Mouse (Mus musculus) hindbrain, embryonic 16.5 days (tissue): ENCODE results near the gene Rpl26. TPM values are rescaled to one million over a fixed set of nuclear protein-coding genes. Genes with fewer than 3 reads are reported as not detected.
A peak's percentile ranks its signal among the peaks of the same experiment; 100 is the strongest.

ENCODE experiments used
- ATAC-seq: fragments of 200-750 bp; cut with Nextera tagmentation; 2 replicates; pipeline ENCODE4 v1.8.0; 2017; ENCODE audit warnings: moderate TSS enrichment, moderate library complexity
- H3K27ac ChIP-seq: fragments of 300-500 bp; sonication (generic); 2 replicates; pipeline ENCODE4 v1.5.1; 2014; ENCODE audit warnings: low read depth, mild to moderate bottlenecking, control low read depth, low read length, moderate library complexity
- H3K27me3 ChIP-seq: fragments of 300-500 bp; sonication (generic); replicated peaks from 2 replicates; pipeline ENCODE4 v1.6.1; 2014; ENCODE audit warnings: low read length; ENCODE audit not compliant: control insufficient read depth, insufficient read depth
- H3K36me3 ChIP-seq: fragments of 300-500 bp; sonication (generic); 2 replicates; pipeline ENCODE4 v1.6.1; 2014; ENCODE audit warnings: mild to moderate bottlenecking, low read length, moderate library complexity, mixed read lengths; ENCODE audit not compliant: control insufficient read depth, insufficient read depth
- H3K4me1 ChIP-seq: fragments of 300-500 bp; sonication (generic); 2 replicates; pipeline ENCODE4 v1.6.1; 2014; ENCODE audit warnings: low read depth, low read length; ENCODE audit not compliant: control insufficient read depth, insufficient read depth
- H3K4me2 ChIP-seq: fragments of 300-500 bp; sonication (generic); 2 replicates; pipeline ENCODE4 v1.6.1; 2014; ENCODE audit warnings: mild to moderate bottlenecking, low read length, control low read depth, moderate library complexity
- H3K4me3 ChIP-seq: fragments of 300-500 bp; sonication (generic); 2 replicates; pipeline ENCODE4 v1.5.1; 2014; ENCODE audit warnings: mild to moderate bottlenecking, low read length, control low read depth, moderate library complexity
- H3K9ac ChIP-seq: fragments of 300-500 bp; sonication (generic); 2 replicates; pipeline ENCODE4 v1.6.1; 2014; ENCODE audit warnings: low read depth, mild to moderate bottlenecking, control low read depth, low read length, moderate library complexity
- H3K9me3 ChIP-seq: fragments of 300-500 bp; sonication (generic); 2 replicates; pipeline ENCODE4 v1.6.1; 2014; ENCODE audit warnings: mild to moderate bottlenecking, low read length, moderate library complexity; ENCODE audit not compliant: control insufficient read depth
- whole genome bisulfite sequencing: fragments of 180-500 bp; shearing (Covaris S2); extraction: QIAGEN DNeasy Blood & Tissue Kit; methylation state at CpG from one replicate; pipeline ENCODE4 v1.1.7; 2014; 5-methylcytosine and 5-hydroxymethylcytosine counted together
- polyA plus RNA-seq: library from polyadenylated mRNA; unstranded; fragments of >200 nt; fragmentation: Nextera tagmentation; extraction: Ambion mirVana; gene quantifications from 2 replicates; pipeline ENCODE4 v1.2.1, GENCODE M21; 2015

The Rpl26 gene
- polyA plus RNA-seq, 1 experiment from 2014 or later: 500 TPM

DNA sequence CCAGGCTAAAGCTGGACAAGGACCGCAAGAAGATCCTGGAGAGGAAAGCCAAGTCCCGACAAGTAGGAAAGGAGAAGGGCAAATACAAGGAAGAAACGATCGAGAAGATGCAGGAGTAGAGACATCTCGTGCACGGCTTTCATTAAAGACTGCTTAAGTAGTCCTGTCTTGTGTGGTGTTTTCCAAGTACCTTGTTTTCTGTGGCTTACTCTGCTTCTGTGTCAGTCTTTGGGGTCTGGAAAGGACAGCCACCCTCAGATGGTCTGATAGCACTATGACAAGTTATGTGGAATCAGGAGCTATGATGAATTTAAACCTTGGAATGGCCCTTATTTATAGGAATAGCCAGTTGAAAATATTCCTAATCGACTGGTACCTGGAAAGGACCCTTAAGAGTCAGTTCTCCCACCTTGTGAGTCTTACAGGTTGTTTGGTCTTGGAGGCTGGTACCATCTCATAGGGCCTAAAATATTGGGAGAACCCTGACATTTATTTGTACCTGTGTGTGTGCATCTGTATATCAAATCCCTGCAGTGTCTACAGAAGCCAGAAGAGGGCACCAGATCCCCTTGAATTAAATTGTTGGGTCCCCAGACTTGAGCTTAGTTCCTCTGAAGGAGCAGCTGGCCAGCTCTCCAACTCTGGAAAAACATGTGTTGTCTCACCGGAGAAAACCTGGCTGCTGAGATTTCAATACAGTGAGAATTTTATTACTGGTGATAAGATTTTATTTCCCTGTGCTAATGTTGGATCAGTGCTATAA is 3.2 kb downstream of the Rpl26 start:
- Histone ChIP-seq H3K27ac (peak overlapping the region; percentile 29; the same call in 1 of the 2 replicates), H3K9me3 (no peaks in the 10 kb centered on the region), H3K36me3 (peaks cover 31% of the 10 kb centered on the region), H3K27me3 (peaks cover 3% of the 10 kb centered on the region; the same call in 1 of the 2 replicates), H3K4me2 (no peak overlapping the region), H3K9ac (no peak overlapping the region), H3K4me1 (peaks cover 11% of the 10 kb centered on the region), H3K4me3 (no peak overlapping the region)
- no peak for ATAC-seq
- 82% methylated on average over 8 of the region's 8 CpGs for WGBS

DNA sequence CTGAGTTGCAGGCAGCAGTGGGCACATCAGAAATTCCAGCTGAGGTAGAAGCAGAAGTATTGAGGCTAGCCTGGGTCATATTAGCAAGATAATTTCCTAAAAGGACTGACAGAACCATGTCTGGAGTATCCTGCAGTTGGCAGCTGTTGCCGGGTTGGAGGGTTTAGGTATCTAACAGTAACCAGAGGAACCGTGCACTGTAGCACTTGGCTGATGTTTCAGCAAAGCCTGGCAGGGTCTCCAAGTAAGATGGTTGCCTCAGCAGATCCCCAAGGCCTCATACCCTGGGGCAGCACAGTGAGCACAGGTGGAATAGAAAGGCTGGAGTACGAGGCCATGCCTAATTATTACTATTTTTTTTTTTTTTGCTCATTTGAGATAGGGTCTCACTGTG is 3.8 kb downstream of the Rpl26 start:
- Histone ChIP-seq H3K36me3 (peaks cover 31% of the 10 kb centered on the region), H3K4me3 (no peak overlapping the region), H3K4me1 (peaks cover 11% of the 10 kb centered on the region), H3K4me2 (no peak overlapping the region), H3K27ac (peak overlapping the region; percentile 29; the same call in 1 of the 2 replicates), H3K9me3 (no peaks in the 10 kb centered on the region), H3K27me3 (no peaks in the 10 kb centered on the region), H3K9ac (no peak overlapping the region)
- WGBS: 79% methylated on average over 3 of the region's 3 CpGs
- no peak for ATAC-seq

DNA sequence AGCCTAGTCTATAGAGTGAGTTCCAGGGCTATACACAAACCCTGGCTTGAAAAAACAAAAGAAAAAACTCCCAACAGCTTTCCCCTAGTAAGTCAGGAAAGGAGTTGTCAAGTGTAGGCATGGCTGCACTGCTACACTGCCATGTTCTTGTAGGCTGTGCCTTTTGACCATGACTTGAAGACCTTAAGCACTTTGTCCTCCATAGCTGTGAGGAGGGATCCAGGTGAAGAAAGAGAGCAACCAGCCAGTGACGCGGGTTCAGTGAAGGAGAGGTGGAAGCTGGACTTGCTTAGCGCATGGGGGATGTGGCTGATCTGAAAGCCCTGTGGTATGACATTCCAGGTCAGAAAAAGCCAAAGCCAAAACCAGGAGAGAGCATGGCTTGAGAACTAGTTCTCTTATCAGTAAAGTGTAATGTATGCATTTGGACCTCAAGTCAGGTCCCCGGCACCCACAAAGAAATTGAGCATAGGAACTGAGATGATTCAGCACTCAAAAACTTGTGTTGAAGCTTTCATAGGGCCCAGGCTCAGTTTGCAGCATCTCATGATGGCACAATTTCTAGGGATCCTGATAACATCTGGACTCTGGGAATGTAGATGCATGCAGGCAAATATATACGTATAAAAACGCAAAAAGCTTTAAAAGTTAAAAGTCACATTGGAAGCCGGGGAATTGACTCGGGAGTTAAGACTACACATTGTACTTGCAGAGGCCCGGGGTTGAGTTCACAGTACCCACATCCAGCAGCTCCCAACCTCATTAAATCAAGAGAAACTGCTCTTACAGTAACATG is 4.5 kb downstream of the Rpl26 start:
- peaks cover 31% of the 10 kb centered on the region for H3K36me3 ChIP-seq
- no peak overlapping the region for H3K27ac ChIP-seq
- 90% methylated on average over 9 of the region's 9 CpGs for WGBS
- H3K4me3 ChIP-seq: no peak overlapping the region
- peaks cover 10% of the 10 kb centered on the region for H3K4me1 ChIP-seq
- no peak overlapping the region for H3K4me2 ChIP-seq
- H3K9ac ChIP-seq: no peak overlapping the region
- H3K27me3 ChIP-seq: no peaks in the 10 kb centered on the region
- H3K9me3 ChIP-seq: no peaks in the 10 kb centered on the region
- ATAC-seq: no peak

DNA sequence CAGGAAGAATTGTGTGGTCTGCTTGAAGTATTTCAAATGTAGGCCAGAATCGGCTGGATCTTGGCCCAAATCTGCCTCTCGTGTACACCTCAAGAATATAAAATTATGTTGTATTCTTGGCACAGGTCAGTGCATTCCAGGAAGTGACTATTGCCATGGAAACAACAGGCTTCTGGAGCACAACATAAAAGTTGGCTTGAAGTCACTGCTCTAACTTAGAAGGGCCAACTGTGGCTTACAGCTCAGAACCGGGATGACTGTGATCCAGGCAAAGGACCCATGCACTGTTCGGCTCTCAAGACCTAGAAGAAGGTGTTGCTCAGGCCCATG is 5.0 kb downstream of the Rpl26 start:
- Histone ChIP-seq H3K9me3 (no peaks in the 10 kb centered on the region), H3K4me2 (no peak overlapping the region), H3K27me3 (no peaks in the 10 kb centered on the region), H3K27ac (no peak overlapping the region), H3K4me1 (peaks cover 9% of the 10 kb centered on the region), H3K4me3 (no peak overlapping the region), H3K9ac (no peak overlapping the region), H3K36me3 (peaks cover 31% of the 10 kb centered on the region)
- 57% methylated on average over 4 of the region's 4 CpGs for WGBS
- ATAC-seq: no peak

DNA sequence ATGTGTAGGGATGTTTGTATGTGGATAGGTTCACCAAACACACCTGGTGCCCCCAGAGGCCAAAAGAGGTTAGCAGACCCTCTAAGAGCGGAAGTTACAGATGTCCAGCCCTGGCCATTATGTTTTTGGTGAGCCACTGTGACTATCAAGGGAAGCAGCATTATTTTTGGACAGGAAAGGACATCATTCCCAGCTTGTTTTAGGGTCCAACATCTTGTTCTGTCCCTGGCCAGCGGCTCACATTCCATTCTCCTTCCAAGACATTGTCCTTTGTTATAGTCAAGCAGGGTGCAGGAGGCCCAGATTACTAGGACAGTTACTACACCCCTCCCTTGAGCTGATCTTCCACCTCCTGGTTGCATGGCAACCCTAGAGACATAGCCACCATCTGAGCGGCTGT is 5.9 kb downstream of the Rpl26 start:
- WGBS: 70% methylated on average over 3 of the region's 3 CpGs
- no peak overlapping the region for H3K27ac ChIP-seq

DNA sequence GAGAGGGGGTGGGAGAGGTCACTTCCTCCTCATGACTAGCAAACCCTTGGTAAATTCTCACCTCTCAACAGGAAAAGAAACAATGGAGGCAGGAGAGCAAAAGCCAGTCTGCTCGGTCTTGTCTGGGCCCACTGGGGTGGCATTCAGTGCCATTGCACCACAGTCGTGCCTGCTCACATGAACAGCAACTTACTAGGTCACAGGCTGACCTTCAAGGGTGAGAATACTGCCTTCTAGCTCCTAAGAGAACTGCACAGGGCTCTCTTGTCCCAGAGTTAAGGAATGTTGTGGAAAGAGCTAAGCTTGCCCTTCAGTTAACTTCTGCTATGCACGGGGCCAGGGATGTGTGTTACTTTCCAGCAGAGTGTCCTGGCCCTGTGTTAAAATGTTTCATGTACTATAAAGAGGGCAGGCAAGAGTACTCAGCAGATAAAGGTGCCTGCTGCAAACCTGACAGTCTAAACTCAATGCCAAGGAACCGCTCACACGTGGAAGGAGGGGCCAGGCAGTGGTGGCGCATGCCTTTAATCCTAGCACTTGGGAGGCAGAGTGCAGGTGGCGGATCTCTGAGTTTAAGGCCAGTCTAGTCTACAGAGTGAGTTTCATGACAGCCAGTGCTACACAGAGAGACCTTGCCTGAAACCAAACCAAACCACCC is 7.6 kb downstream of the Rpl26 start:
- ATAC-seq: no peak
- no peak overlapping the region for H3K9ac ChIP-seq
- H3K27ac ChIP-seq: no peak overlapping the region
- H3K4me2 ChIP-seq: no peak overlapping the region
- H3K4me3 ChIP-seq: no peak overlapping the region
- H3K36me3 ChIP-seq: peaks cover 21% of the 10 kb centered on the region
- no peaks in the 10 kb centered on the region for H3K27me3 ChIP-seq
- 55% methylated on average over 7 of the region's 7 CpGs for WGBS
- no peaks in the 10 kb centered on the region for H3K4me1 ChIP-seq
- no peaks in the 10 kb centered on the region for H3K9me3 ChIP-seq

More for the DNA sequence above, 5.9 kb downstream of the Rpl26 start:
- Histone ChIP-seq H3K9ac (no peak overlapping the region), H3K27me3 (no peaks in the 10 kb centered on the region), H3K4me3 (no peak overlapping the region), H3K4me2 (no peak overlapping the region), H3K4me1 (peaks cover 8% of the 10 kb centered on the region), H3K9me3 (no peaks in the 10 kb centered on the region), H3K36me3 (peaks cover 31% of the 10 kb centered on the region)
- ATAC-seq: no peak

DNA sequence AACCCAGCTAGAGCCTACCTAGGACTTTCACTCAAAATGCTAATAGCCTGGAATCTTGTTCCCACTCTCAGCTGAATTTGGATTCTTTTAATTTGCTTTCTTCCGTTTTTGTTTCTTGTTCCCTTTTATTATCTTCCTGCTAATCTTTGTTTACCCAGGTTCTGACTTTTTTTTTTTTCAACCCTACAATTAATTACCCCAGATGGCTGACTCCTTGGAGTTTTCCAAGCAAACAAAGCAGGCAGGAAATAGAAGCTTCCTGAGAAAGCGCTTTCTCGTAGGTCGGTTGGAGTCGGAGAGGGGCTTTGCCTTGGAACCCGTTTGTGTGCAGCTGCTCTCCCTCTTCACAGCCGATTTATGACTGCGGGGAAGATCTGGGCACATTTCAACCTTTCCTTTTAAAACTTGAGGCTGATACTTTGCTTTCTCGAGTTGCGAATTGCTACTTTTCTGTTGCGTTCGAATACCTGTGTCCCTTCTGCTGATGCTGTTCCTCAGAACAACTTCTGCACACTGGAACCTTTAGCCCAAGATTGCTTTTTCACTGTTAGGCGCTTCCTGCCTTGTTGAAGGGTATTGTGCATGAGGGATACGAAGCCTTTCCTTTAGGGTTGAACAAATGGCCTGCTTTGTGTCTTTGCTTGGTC is 10.3 kb downstream of the Rpl26 start:
- H3K9ac ChIP-seq: no peak overlapping the region
- H3K4me1 ChIP-seq: no peaks in the 10 kb centered on the region
- H3K4me3 ChIP-seq: no peak overlapping the region
- no peak for ATAC-seq
- H3K36me3 ChIP-seq: peaks cover 3% of the 10 kb centered on the region; the same call in 1 of the 2 replicates
- H3K4me2 ChIP-seq: no peak overlapping the region
- no peak overlapping the region for H3K27ac ChIP-seq
- H3K27me3 ChIP-seq: no peaks in the 10 kb centered on the region
- 61% methylated on average over 14 of the region's 14 CpGs for WGBS
- no peaks in the 10 kb centered on the region for H3K9me3 ChIP-seq

DNA sequence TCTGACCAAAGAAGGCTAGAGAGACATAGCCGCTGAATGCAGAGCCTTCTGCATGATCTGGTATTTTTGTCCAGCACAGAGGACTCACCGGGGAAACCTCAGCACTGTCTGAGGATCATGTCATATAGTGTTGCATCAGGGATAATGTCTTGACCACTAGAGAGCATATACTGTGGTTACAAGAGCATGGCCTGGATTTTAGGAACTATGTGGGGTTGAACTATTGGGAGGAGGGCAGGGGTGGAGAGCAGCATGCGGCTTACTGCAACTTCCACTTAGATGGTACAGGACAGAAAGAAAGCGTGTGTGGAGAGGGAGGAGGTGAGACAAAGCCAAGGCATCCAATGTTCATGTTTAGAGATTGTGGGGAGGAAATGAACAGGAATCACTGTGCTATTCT is 13.2 kb downstream of the Rpl26 start:
- H3K4me1 ChIP-seq: no peaks in the 10 kb centered on the region
- H3K4me2 ChIP-seq: no peak overlapping the region
- H3K9me3 ChIP-seq: no peaks in the 10 kb centered on the region
- no peaks in the 10 kb centered on the region for H3K27me3 ChIP-seq
- no peak for ATAC-seq
- no peak overlapping the region for H3K27ac ChIP-seq
- H3K9ac ChIP-seq: no peak overlapping the region
- no peaks in the 10 kb centered on the region for H3K36me3 ChIP-seq
- WGBS: 90% methylated on average over 4 of the region's 4 CpGs
- H3K4me3 ChIP-seq: no peak overlapping the region

DNA sequence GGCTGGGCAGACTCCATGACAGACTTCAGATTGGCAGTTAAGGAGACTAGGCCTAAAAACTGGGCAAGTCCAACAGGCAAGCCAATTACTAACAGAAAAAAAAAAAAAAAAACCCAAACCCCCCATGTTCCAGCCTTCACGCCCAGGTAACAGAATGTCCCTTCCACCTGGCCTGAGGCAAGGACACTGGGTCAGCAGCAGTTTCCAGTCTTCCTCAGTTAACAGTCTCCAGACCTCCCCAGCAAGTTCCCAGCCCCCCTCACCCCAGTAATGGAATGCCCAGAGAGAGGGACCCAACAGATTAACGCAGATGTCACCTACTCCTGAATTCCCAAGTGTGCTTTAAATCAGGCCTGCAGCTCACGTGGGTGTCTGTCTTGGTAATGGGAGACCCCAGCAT is 21.8 kb downstream of the Rpl26 start:
- H3K36me3 ChIP-seq: no peaks in the 10 kb centered on the region
- no peak overlapping the region for H3K4me3 ChIP-seq
- H3K4me2 ChIP-seq: no peak overlapping the region
- no peaks in the 10 kb centered on the region; the same call in 1 of the 2 replicates for H3K27me3 ChIP-seq
- no peaks in the 10 kb centered on the region for H3K9me3 ChIP-seq
- no peak for ATAC-seq
- H3K4me1 ChIP-seq: no peaks in the 10 kb centered on the region
- H3K27ac ChIP-seq: no peak overlapping the region
- H3K9ac ChIP-seq: no peak overlapping the region
- 58% methylated on average over 3 of the region's 3 CpGs for WGBS
